Comparison of ENCODE assay signal across 13 mouse cellular contexts in the genomic region with DNA sequence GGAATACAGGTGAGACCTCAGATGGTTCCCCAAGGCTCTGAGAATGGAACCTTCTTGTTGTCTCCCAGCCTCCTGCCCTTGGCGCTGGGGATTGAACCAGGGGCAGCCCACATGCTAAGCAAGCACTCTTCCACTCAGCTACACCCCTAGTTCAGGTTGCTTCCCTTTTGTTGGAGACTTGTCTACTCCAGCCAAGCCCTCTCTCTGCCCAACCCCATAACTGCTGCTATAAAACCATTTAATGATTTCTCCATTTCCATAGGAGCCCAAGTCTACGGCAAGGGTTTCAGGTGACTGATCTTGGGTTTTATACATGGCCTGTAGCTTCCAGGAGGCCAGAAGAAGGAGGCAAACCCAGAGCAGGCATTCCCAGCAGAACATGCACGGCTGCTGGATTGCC.
"Had no signal": no experiment of that assay in that cellular context is flagged by ENCODE, and none has a peak within 500 bp of the region (broad histone marks: within the 10 kb centered on the region; RNA-seq: fewer than 3 reads in every experiment).

No protein-coding gene starts in this region.

- DNase-seq: gastrocnemius, postnatal 14 days; gastrocnemius, postnatal 36 days; heart, adult 18-20 months; heart, postnatal 14 days; heart, postnatal 36 days; kidney, adult 18-20 months; kidney, adult 8-10 months; kidney, postnatal 10 days; kidney, postnatal 25 days; kidney, postnatal 4 days; layer of hippocampus, adult 9-11 months; layer of hippocampus, postnatal 36 days; left cerebral cortex, postnatal 4 days had no signal
